Mouse (Mus musculus): ENCODE results near the gene Rdh5. TPM values are rescaled to one million over a fixed set of nuclear protein-coding genes. Genes with fewer than 3 reads are reported as not detected.
A peak's percentile ranks its signal among the peaks of the same experiment; 100 is the strongest.

The Rdh5 gene
- polyA plus RNA-seq, 1 experiment from 2014 or later, result 15.5 TPM

DNA sequence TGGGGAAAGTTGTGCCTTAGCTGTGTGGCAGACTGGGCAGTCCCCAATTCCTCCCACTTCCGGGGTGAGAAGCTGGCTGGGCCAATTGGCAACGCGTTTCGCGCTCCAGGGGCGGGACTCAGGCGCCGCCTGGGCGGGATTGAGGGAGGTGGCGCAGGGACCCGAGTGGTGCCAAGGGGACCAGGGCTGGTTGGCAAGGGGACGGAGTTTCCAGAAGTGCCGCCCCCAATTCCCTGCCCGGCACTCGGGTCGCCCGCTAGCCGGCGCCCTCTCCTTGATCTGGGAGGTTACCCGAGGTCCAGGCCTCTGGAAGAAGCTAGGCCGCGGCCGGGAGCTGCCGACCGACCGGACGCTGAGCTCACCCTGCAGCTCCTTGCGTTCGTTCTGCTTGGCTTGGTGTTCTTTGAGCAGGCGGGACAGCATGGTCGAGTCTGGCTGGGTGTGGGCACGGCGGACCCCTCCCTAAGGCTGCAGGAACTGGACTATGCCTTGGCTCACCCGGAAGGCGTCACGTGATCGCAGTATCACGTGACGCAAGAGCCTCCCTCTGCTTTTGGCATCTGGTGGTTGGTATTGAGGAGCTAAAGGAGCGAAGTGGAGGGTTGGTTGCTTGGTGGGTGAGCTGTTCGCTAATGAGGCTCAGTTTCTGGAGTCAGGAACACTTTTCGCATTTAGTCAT, 464 bp upstream of the Rdh5 start:
- under 1% methylated on average over 31 of the region's 42 CpGs for WGBS
- H3K4me2 ChIP-seq (ENCODE audit: low read depth, low read length), result peak overlapping the region; percentile 73
- peaks cover 4% of the 10 kb centered on the region; the same call in 1 of the 2 replicates for H3K36me3 ChIP-seq (ENCODE audit: control insufficient read depth, insufficient read depth, low read length)
- DNase-seq (ENCODE audit: low spot score) (peak; percentile 96), ATAC-seq (ENCODE audit: low read depth) (peak; percentile 94)
- peaks cover 26% of the 10 kb centered on the region for H3K4me1 ChIP-seq (ENCODE audit: control insufficient read depth, insufficient read depth, low read length)
- H3K9ac ChIP-seq (ENCODE audit: low read depth, low read length), result peak overlapping the region; percentile 79
- peak overlapping the region; percentile 77 for H3K4me3 ChIP-seq (ENCODE audit: low read depth, low read length)
- H3K9me3 ChIP-seq (ENCODE audit: control insufficient read depth, low read length), result no peaks in the 10 kb centered on the region
- H3K27ac ChIP-seq (replicated peaks; ENCODE audit: low read depth, low read length), result peak overlapping the region; percentile 89
- 0 out of 2 replicates have a peak, but pooled peaks cover 3% of the 10 kb centered on the region for H3K27me3 ChIP-seq (replicated peaks; ENCODE audit: control insufficient read depth, insufficient read depth, low read length)

DNA sequence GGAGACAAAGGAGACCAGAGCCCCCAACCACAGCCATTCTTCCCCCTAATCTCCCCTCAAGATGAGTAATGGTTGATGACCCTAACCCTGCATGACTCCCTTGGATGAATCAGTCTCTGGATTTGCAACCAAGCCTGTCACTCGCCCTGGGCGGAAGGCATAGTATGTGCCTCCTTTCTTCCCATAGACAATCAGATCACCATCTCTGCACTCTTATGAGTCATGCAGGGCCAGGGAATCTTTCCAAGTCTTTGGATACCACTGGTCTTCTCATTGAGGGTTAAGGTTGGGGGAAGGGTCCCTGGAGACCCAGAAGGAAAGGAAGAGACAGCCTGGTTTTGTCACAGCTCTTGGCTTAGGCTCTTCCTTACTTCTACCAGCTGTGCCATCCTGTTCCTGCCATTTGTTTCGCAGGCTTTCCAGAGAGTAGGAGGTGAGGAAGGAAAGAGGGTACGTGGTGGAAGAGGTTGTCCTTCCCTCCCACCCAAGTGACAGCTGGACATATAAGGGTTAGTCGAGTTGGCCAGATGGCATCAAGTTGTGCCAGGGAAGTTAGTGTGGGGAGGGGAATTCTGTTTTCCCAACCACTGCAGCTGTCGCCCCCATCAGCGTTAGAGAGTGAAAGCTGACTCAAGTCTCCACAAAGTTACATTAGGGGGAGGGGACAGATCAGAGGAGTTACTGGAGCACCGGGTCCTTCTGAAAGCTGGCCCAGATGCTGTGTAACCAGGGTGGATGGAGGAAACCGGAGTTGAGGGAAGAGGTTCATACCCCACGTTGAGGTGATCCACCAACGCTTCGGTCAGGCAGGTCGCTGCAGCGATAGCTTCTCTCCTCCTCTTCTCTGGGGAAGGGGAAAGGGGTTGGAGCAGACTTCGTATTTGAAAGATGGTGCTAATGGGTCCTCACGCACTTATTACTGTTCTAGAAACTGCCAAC, 536 bp downstream of the Rdh5 start:
- no peaks in the 10 kb centered on the region for H3K27me3 ChIP-seq (replicated peaks; ENCODE audit: control insufficient read depth, insufficient read depth, low read length)
- H3K4me1 ChIP-seq (ENCODE audit: control insufficient read depth, insufficient read depth, low read length), result peaks cover 26% of the 10 kb centered on the region
- ATAC-seq (ENCODE audit: low read depth), result no peak
- WGBS, result 72% methylated on average over 16 of the region's 16 CpGs
- peak overlapping the region; percentile 89 for H3K27ac ChIP-seq (replicated peaks; ENCODE audit: low read depth, low read length)
- H3K9me3 ChIP-seq (ENCODE audit: control insufficient read depth, low read length), result no peaks in the 10 kb centered on the region
- peaks cover 14% of the 10 kb centered on the region for H3K36me3 ChIP-seq (ENCODE audit: control insufficient read depth, insufficient read depth, low read length)
- H3K9ac ChIP-seq (ENCODE audit: low read depth, low read length), result peak overlapping the region; percentile 79
- H3K4me2 ChIP-seq (ENCODE audit: low read depth, low read length), result peak overlapping the region; percentile 73
- peak; percentile 76 for DNase-seq (ENCODE audit: low spot score)
- H3K4me3 ChIP-seq (ENCODE audit: low read depth, low read length), result peak overlapping the region; percentile 77

DNA sequence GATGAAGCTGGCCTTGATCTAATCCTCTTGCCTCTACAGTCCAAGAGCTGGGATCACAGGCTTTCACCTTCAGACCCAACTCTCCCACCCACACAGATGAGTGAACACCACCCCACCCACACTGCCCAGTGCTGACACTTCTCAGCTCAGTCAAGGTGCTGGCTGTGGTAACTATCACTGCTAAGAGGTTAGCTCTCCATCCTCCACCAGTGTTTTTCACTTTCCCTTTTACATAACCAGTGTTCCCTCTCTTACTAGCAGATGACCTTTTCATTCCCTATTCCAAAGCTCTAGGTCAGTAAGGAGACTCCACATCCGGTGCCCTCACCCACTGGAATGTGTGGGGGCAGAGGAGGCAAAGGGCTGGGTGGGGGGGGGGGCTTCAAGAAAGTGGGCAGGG, 1.4 kb downstream of the Rdh5 start:
- Histone ChIP-seq H3K4me3 (ENCODE audit: low read depth, low read length) (no peak overlapping the region), H3K27me3 (replicated peaks; ENCODE audit: control insufficient read depth, insufficient read depth, low read length) (no peaks in the 10 kb centered on the region), H3K36me3 (ENCODE audit: control insufficient read depth, insufficient read depth, low read length) (peaks cover 23% of the 10 kb centered on the region), H3K4me2 (ENCODE audit: low read depth, low read length) (no peak overlapping the region), H3K27ac (replicated peaks; ENCODE audit: low read depth, low read length) (peak overlapping the region; percentile 55; the same call in 1 of the 2 replicates), H3K9me3 (ENCODE audit: control insufficient read depth, low read length) (no peaks in the 10 kb centered on the region), H3K9ac (ENCODE audit: low read depth, low read length) (peak overlapping the region; percentile 14; the same call in 1 of the 2 replicates), H3K4me1 (ENCODE audit: control insufficient read depth, insufficient read depth, low read length) (peaks cover 26% of the 10 kb centered on the region)
- ATAC-seq (ENCODE audit: low read depth) (no peak), DNase-seq (ENCODE audit: low spot score) (no peak)
- WGBS, result 32% methylated on average over 1 of the region's 1 CpGs

DNA sequence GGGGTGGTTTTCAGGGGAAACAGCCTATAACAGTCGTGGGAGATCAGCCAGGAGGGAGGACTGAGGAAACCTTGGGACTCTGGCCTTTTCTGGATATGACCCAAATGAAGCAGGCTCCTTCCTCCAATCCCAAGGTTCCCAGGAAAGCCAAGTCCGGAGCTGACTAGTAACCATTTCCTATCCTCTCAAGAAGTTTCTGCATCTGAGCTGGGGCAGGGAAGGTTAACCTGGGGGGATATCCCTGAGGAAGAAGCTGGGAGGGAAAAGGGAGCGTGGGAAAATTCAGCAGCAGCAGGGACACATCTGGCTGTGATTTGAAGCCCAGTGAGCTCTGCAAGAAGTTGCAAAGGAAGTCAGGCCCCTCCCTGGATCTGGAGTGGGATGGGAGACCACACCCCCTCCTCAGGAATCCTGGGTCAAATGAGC, 1.9 kb downstream of the Rdh5 start:
- 32% methylated on average over 3 of the region's 3 CpGs for WGBS
- Histone ChIP-seq H3K4me2 (ENCODE audit: low read depth, low read length) (no peak overlapping the region; the same call in 1 of the 2 replicates), H3K27me3 (replicated peaks; ENCODE audit: control insufficient read depth, insufficient read depth, low read length) (no peaks in the 10 kb centered on the region), H3K4me1 (ENCODE audit: control insufficient read depth, insufficient read depth, low read length) (peaks cover 26% of the 10 kb centered on the region), H3K36me3 (ENCODE audit: control insufficient read depth, insufficient read depth, low read length) (peaks cover 27% of the 10 kb centered on the region), H3K9ac (ENCODE audit: low read depth, low read length) (no peak overlapping the region), H3K9me3 (ENCODE audit: control insufficient read depth, low read length) (no peaks in the 10 kb centered on the region), H3K4me3 (ENCODE audit: low read depth, low read length) (no peak overlapping the region), H3K27ac (replicated peaks; ENCODE audit: low read depth, low read length) (0 out of 2 replicates have a peak overlapping the region, but pooled peaks have one; percentile 55)
- no peak for ATAC-seq (ENCODE audit: low read depth)
- DNase-seq (ENCODE audit: low spot score), result peak; percentile 70

DNA sequence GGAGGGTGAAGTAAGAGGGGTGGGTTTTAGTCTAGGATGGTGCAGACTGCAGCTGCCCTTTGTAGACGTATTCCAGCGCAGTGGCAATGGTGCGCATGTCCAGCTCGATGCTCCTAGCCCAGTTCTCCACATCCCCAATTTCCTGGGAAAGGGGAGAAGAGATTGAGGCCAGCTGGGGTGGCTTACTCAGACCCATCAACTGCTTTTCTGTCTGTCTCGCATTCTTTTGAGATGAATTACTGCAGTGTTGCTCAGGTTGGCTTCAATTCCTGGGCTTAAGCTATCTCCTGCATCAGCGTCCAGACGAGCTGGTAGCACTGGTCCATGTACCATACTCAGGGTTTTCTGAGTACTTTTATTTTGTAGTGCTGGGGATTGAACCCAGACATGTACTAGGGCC, 2.7 kb downstream of the Rdh5 start:
- ATAC-seq (ENCODE audit: low read depth) (no peak), DNase-seq (ENCODE audit: low spot score) (no peak)
- 62% methylated on average over 7 of the region's 7 CpGs for WGBS
- Histone ChIP-seq H3K27ac (replicated peaks; ENCODE audit: low read depth, low read length) (no peak overlapping the region; the same call in 1 of the 2 replicates), H3K36me3 (ENCODE audit: control insufficient read depth, insufficient read depth, low read length) (peaks cover 32% of the 10 kb centered on the region), H3K4me2 (ENCODE audit: low read depth, low read length) (no peak overlapping the region), H3K4me1 (ENCODE audit: control insufficient read depth, insufficient read depth, low read length) (peaks cover 26% of the 10 kb centered on the region), H3K4me3 (ENCODE audit: low read depth, low read length) (no peak overlapping the region), H3K27me3 (replicated peaks; ENCODE audit: control insufficient read depth, insufficient read depth, low read length) (no peaks in the 10 kb centered on the region), H3K9me3 (ENCODE audit: control insufficient read depth, low read length) (no peaks in the 10 kb centered on the region), H3K9ac (ENCODE audit: low read depth, low read length) (no peak overlapping the region)

DNA sequence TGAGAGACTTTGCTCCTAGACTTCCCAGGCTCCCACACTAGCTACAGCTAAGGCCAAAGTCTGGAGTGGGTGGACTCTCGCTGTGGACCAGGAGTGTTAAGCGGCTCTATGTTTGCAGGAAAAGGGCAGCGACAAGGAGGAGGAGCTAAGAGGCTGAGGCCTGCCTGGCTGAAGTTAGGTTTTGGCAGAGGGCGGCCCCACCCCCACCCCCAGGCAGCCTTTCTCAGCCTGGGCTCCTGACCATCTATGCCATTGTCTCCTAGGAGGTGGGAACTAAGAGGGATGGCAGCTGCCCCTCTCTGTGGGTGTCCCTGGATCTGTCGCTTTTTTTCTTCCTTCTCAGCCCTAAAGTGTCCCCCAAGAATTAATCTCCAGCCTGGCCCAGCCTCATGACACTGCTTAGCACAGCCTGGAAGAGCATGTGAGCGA, 3.5 kb downstream of the Rdh5 start:
- 21% methylated on average over 6 of the region's 6 CpGs for WGBS
- Histone ChIP-seq H3K9me3 (ENCODE audit: control insufficient read depth, low read length) (no peaks in the 10 kb centered on the region), H3K9ac (ENCODE audit: low read depth, low read length) (no peak overlapping the region)

DNA sequence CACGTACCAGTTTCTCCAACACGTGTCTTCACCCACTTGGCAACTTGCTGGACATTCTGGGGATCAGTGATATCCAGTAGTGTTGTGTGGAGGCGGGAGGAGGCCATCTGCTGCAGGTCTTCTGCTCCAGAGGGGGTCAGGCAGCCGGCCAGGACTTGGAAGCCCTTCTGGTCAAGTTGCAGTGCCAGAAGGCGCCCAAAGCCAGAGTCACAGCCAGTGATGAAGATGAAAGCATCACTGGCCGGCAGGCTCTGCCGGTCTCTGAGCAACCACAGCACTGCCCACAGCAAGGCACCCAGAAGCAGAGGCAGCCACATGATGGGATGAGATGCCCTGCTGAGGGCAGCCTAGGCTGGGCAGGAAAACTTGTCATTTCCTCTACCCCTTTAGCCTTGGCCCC, 4.4 kb downstream of the Rdh5 start:
- Histone ChIP-seq H3K9me3 (ENCODE audit: control insufficient read depth, low read length) (no peaks in the 10 kb centered on the region), H3K4me2 (ENCODE audit: low read depth, low read length) (no peak overlapping the region), H3K27ac (replicated peaks; ENCODE audit: low read depth, low read length) (no peak overlapping the region; the same call in 1 of the 2 replicates), H3K4me3 (ENCODE audit: low read depth, low read length) (no peak overlapping the region), H3K27me3 (replicated peaks; ENCODE audit: control insufficient read depth, insufficient read depth, low read length) (no peaks in the 10 kb centered on the region), H3K9ac (ENCODE audit: low read depth, low read length) (peak overlapping the region; percentile 19; the same call in 1 of the 2 replicates), H3K4me1 (ENCODE audit: control insufficient read depth, insufficient read depth, low read length) (peaks cover 22% of the 10 kb centered on the region), H3K36me3 (ENCODE audit: control insufficient read depth, insufficient read depth, low read length) (peaks cover 49% of the 10 kb centered on the region)
- ATAC-seq (ENCODE audit: low read depth) (no peak), DNase-seq (ENCODE audit: low spot score) (no peak)
- WGBS, result 69% methylated on average over 7 of the region's 7 CpGs

More for the DNA sequence above, 3.5 kb downstream of the Rdh5 start:
- Histone ChIP-seq H3K27me3 (replicated peaks; ENCODE audit: control insufficient read depth, insufficient read depth, low read length) (no peaks in the 10 kb centered on the region), H3K27ac (replicated peaks; ENCODE audit: low read depth, low read length) (peak overlapping the region; percentile 31; the same call in 1 of the 2 replicates), H3K36me3 (ENCODE audit: control insufficient read depth, insufficient read depth, low read length) (peaks cover 40% of the 10 kb centered on the region), H3K4me2 (ENCODE audit: low read depth, low read length) (no peak overlapping the region), H3K4me1 (ENCODE audit: control insufficient read depth, insufficient read depth, low read length) (peaks cover 26% of the 10 kb centered on the region), H3K4me3 (ENCODE audit: low read depth, low read length) (no peak overlapping the region)
- DNase-seq (ENCODE audit: low spot score), result no peak
- no peak for ATAC-seq (ENCODE audit: low read depth)

DNA sequence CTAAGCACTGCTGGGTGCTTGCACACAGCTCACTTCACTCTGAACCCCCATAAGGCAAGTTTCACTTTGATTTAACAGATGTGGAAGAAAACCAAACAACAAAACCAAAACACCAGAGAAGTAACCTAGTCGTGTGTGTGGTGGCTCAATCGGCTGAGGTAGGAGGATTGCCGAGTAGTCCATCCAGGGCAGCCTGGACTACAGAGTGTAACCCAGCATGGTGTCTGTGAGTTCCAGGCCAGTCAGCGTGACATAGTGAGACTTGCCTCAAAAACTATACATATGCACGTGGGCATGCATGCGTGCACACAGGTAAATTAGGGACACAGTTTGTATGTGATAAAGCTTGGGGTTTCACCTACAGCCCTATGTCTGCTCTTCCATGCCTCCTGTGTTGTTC, 5.3 kb downstream of the Rdh5 start:
- Histone ChIP-seq H3K27me3 (replicated peaks; ENCODE audit: control insufficient read depth, insufficient read depth, low read length) (no peaks in the 10 kb centered on the region), H3K4me3 (ENCODE audit: low read depth, low read length) (no peak overlapping the region), H3K9ac (ENCODE audit: low read depth, low read length) (no peak overlapping the region), H3K4me1 (ENCODE audit: control insufficient read depth, insufficient read depth, low read length) (peaks cover 22% of the 10 kb centered on the region), H3K4me2 (ENCODE audit: low read depth, low read length) (no peak overlapping the region), H3K36me3 (ENCODE audit: control insufficient read depth, insufficient read depth, low read length) (peaks cover 56% of the 10 kb centered on the region), H3K27ac (replicated peaks; ENCODE audit: low read depth, low read length) (no peak overlapping the region), H3K9me3 (ENCODE audit: control insufficient read depth, low read length) (no peaks in the 10 kb centered on the region)
- 92% methylated on average over 6 of the region's 6 CpGs for WGBS
- DNase-seq (ENCODE audit: low spot score) (no peak), ATAC-seq (ENCODE audit: low read depth) (no peak)

Measured in embryonic facial prominence, embryonic 14.5 days (tissue).